Mouse (Mus musculus): ENCODE measurements around the gene 2900026A02Rik.

DNA sequence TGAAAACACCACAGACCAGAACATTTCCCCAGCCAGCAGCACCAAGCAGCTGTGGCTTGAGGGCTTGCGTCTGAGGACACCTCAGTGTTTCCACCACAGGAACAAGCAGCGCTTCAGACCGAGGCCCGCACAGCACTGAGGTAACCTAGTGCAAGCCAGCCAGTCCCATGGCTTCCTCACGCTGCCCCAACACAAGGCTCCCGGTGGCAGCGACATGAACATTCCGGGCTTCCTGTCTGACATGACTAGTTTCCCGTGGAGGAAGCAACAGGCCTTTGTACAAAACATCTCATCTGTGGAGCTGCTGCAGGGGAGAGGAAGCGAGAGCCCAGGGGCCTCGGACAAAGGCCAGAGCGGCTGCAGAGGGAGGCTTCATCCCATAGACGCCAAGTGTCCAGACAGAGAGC is 88.4 kb downstream of the 2900026A02Rik start:
- TF ChIP-seq CTCF (IDR thresholded peaks at IDR 0.05; ENCODE audit: low read depth) (no peak), EP300 (IDR thresholded peaks at IDR 0.05; ENCODE audit: low read depth) (no peak)
